Mouse (Mus musculus) hindbrain, embryonic 13.5 days (tissue): ENCODE results near the gene Rassf4. TPM values are rescaled to one million over a fixed set of nuclear protein-coding genes. Genes with fewer than 3 reads are reported as not detected.

Experiments
- ATAC-seq: fragments of 200-750 bp; cut with Nextera tagmentation; 2 replicates; pipeline ENCODE4 v1.8.0; 2017; ENCODE audit warnings: moderate TSS enrichment; ENCODE audit not compliant: low FRiP score
- H3K27ac ChIP-seq: fragments of 300-500 bp; sonication (generic); 2 replicates; pipeline ENCODE4 v1.5.1; 2015; ENCODE audit warnings: inconsistent platforms, mild to moderate bottlenecking, moderate library complexity
- H3K27me3 ChIP-seq: fragments of 300-500 bp; sonication (generic); 2 replicates; pipeline ENCODE4 v1.6.1; 2015; ENCODE audit warnings: mild to moderate bottlenecking, inconsistent platforms
- H3K36me3 ChIP-seq: fragments of 300-500 bp; sonication (generic); 2 replicates; pipeline ENCODE4 v1.6.1; 2015; ENCODE audit warnings: mild to moderate bottlenecking, inconsistent platforms
- H3K4me1 ChIP-seq: fragments of 300-500 bp; sonication (generic); replicated peaks from 2 replicates; pipeline ENCODE4 v1.6.1; 2015; ENCODE audit warnings: inconsistent platforms
- H3K4me2 ChIP-seq: fragments of 300-500 bp; sonication (generic); 2 replicates; pipeline ENCODE4 v1.6.1; 2015; ENCODE audit warnings: inconsistent platforms, mild to moderate bottlenecking, moderate library complexity
- H3K4me3 ChIP-seq: fragments of 300-500 bp; sonication (generic); 2 replicates; pipeline ENCODE4 v1.5.1; 2015; ENCODE audit warnings: mild to moderate bottlenecking, inconsistent platforms
- H3K9ac ChIP-seq: fragments of 300-500 bp; sonication (generic); 2 replicates; pipeline ENCODE4 v1.6.1; 2015; ENCODE audit warnings: mild to moderate bottlenecking, inconsistent platforms
- H3K9me3 ChIP-seq: fragments of 300-500 bp; sonication (generic); 2 replicates; pipeline ENCODE4 v1.6.1; 2016; ENCODE audit warnings: inconsistent platforms
- WGBS: fragments of 180-500 bp; shearing (Covaris S2); methylation state at CpG from one replicate; pipeline ENCODE4 v1.1.7; 2015; 5-methylcytosine and 5-hydroxymethylcytosine counted together
- polyA plus RNA-seq: library from polyadenylated mRNA; unstranded; fragments of >200 nt; fragmentation: Nextera tagmentation; extraction: Ambion mirVana; gene quantifications from 2 replicates; pipeline ENCODE4 v1.2.1, GENCODE M21; 2015

The Rassf4 gene
- polyA plus RNA-seq: 23.0 and 33.3 TPM in 2 replicates

GRCm38 (mm10) chr6:116673471-116674282 is at the start of gene Rassf4:
Rassf4 (minus strand) TSS chr6:116673952.
- ATAC-seq: peak; percentile 90
- H3K4me3 ChIP-seq: peak within 1 kb of the TSS; percentile 63
- under 1% methylated on average over 44 of the region's 44 CpGs for WGBS
- peak within 1 kb of the TSS; percentile 72 for H3K9ac ChIP-seq
- H3K9me3 ChIP-seq: no peaks in the 10 kb centered on the region
- peak within 1 kb of the TSS; percentile 87 for H3K4me2 ChIP-seq
- peak within 1 kb of the TSS; percentile 65 for H3K27ac ChIP-seq
- H3K27me3 ChIP-seq: no peaks in the 10 kb centered on the region
- H3K36me3 ChIP-seq: no peaks in the 10 kb centered on the region
- H3K4me1 ChIP-seq: peaks cover 54% of the 10 kb centered on the region

DNA sequence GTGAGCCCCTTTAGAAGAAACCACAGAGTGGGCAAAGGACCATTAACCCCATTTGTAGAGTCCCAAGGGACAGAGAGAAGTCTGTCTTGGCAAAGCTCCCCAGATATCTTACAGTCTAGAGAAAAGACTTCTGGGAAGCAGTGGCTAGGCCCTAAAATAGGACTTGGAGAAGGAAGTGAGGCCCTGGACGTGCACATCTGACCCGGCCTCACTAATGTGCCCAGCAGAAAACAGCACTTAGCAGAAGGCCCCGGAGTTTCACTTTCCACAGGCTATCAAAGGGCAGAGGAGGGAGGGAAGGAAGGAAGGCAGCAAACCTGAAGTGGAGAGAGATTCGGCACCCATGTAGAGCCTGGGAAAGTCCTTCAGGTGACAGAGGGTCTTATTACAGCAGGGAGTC is 45.2 kb upstream of the Rassf4 start:
- Histone ChIP-seq H3K4me2 (no peak overlapping the region), H3K36me3 (no peaks in the 10 kb centered on the region), H3K4me1 (peaks cover 6% of the 10 kb centered on the region; the same call in 1 of the 2 replicates), H3K27me3 (no peaks in the 10 kb centered on the region), H3K9ac (no peak overlapping the region), H3K4me3 (no peak overlapping the region), H3K9me3 (no peaks in the 10 kb centered on the region), H3K27ac (no peak overlapping the region)
- 93% methylated on average over 4 of the region's 4 CpGs for WGBS
- no peak for ATAC-seq

DNA sequence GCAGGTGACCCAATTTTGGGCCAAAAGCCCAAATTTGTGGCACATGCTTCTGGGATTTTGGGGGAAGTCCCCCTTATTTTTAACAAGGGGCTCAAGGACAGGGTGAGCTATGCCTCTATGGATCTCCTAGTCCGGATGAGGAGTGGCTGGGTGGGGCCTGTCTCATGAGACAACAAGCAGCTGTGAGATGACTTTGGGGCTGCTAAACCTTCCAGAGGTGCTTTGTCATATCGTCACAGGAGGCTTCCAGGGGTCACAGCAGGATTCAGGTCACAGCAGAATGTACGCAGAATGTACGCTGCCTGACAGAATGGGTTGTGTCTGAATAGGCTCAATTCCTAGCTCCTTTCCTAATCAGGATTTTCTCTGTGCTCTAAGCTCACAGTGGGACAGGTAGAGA is 44.6 kb upstream of the Rassf4 start:
- no peak overlapping the region for H3K4me3 ChIP-seq
- no peak for ATAC-seq
- no peaks in the 10 kb centered on the region for H3K9me3 ChIP-seq
- H3K27me3 ChIP-seq: no peaks in the 10 kb centered on the region
- peaks cover 6% of the 10 kb centered on the region; the same call in 1 of the 2 replicates for H3K4me1 ChIP-seq
- H3K27ac ChIP-seq: no peak overlapping the region
- H3K36me3 ChIP-seq: no peaks in the 10 kb centered on the region
- H3K9ac ChIP-seq: no peak overlapping the region
- H3K4me2 ChIP-seq: no peak overlapping the region
- WGBS: 81% methylated on average over 4 of the region's 4 CpGs

GRCm38 (mm10) chr6:116717851-116718250 is 44.1 kb upstream of the Rassf4 start:
- 94% methylated on average over 7 of the region's 7 CpGs for WGBS
- Histone ChIP-seq H3K4me1 (peaks cover 6% of the 10 kb centered on the region; the same call in 1 of the 2 replicates), H3K9me3 (no peaks in the 10 kb centered on the region), H3K27me3 (no peaks in the 10 kb centered on the region), H3K4me2 (no peak overlapping the region), H3K27ac (no peak overlapping the region), H3K9ac (no peak overlapping the region), H3K4me3 (no peak overlapping the region), H3K36me3 (no peaks in the 10 kb centered on the region)
- ATAC-seq: no peak

GRCm38 (mm10) chr6:116716666-116717065 is 42.9 kb upstream of the Rassf4 start, which contains the start of gene Tmem72:
Tmem72 (minus strand) TSS chr6:116716913.
- no peaks in the 10 kb centered on the region for H3K27me3 ChIP-seq
- no peak for ATAC-seq
- no peak within 1 kb of the TSS for H3K4me3 ChIP-seq
- H3K4me2 ChIP-seq: no peak within 1 kb of the TSS
- 77% methylated on average over 8 of the region's 8 CpGs for WGBS
- no peaks in the 10 kb centered on the region for H3K9me3 ChIP-seq
- no peaks in the 10 kb centered on the region for H3K36me3 ChIP-seq
- no peak within 1 kb of the TSS for H3K27ac ChIP-seq
- peaks cover 6% of the 10 kb centered on the region; the same call in 1 of the 2 replicates for H3K4me1 ChIP-seq
- no peak within 1 kb of the TSS for H3K9ac ChIP-seq

- no peak overlapping the region for H3K4me2 ChIP-seq
- ATAC-seq: no peak
- H3K27me3 ChIP-seq: no peaks in the 10 kb centered on the region
- H3K4me3 ChIP-seq: no peak overlapping the region
- H3K36me3 ChIP-seq: no peaks in the 10 kb centered on the region
- H3K27ac ChIP-seq: no peak overlapping the region
- 82% methylated on average over 2 of the region's 2 CpGs for WGBS
- peaks cover 6% of the 10 kb centered on the region; the same call in 1 of the 2 replicates for H3K4me1 ChIP-seq
- H3K9me3 ChIP-seq: no peaks in the 10 kb centered on the region
- H3K9ac ChIP-seq: no peak overlapping the region
Observed at GRCm38 (mm10) chr6:116715166-116715565, 41.4 kb upstream of the Rassf4 start.

GRCm38 (mm10) chr6:116714576-116714975 is 40.8 kb upstream of the Rassf4 start:
- ATAC-seq: no peak
- H3K4me3 ChIP-seq: no peak overlapping the region
- H3K9me3 ChIP-seq: no peaks in the 10 kb centered on the region
- H3K27ac ChIP-seq: no peak overlapping the region
- H3K4me1 ChIP-seq: peaks cover 6% of the 10 kb centered on the region; the same call in 1 of the 2 replicates
- WGBS: 84% methylated on average over 5 of the region's 5 CpGs
- H3K9ac ChIP-seq: no peak overlapping the region
- H3K36me3 ChIP-seq: no peaks in the 10 kb centered on the region
- no peak overlapping the region for H3K4me2 ChIP-seq
- H3K27me3 ChIP-seq: no peaks in the 10 kb centered on the region

DNA sequence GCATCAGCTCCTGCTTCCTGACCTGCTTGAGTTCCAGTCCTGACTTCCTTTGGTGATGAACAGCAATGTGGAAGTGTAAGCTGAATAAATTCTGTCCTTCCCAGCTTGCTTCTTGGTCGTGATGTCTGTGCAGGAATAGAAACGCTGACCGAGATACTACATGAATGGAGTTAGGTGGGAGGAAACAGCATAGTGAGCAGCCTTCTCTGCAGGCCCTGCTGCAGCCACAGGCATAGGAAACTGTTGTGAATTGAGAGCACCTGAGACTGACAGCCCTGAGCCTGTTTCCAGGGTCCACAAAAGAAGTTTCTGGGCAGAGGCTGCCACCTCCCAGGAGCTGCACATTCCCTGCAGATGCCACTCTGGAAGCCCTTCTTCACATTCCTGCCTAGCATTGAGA is 40.2 kb upstream of the Rassf4 start:
- H3K4me1 ChIP-seq: peaks cover 6% of the 10 kb centered on the region; the same call in 1 of the 2 replicates
- no peaks in the 10 kb centered on the region for H3K9me3 ChIP-seq
- no peaks in the 10 kb centered on the region for H3K36me3 ChIP-seq
- no peak overlapping the region for H3K9ac ChIP-seq
- H3K4me3 ChIP-seq: no peak overlapping the region
- no peaks in the 10 kb centered on the region for H3K27me3 ChIP-seq
- WGBS: 94% methylated on average over 3 of the region's 3 CpGs
- H3K27ac ChIP-seq: no peak overlapping the region
- H3K4me2 ChIP-seq: no peak overlapping the region
- ATAC-seq: no peak

- ATAC-seq: no peak
- Histone ChIP-seq H3K4me3 (no peak overlapping the region), H3K27ac (no peak overlapping the region), H3K4me1 (peaks cover 6% of the 10 kb centered on the region; the same call in 1 of the 2 replicates), H3K4me2 (no peak overlapping the region), H3K36me3 (no peaks in the 10 kb centered on the region), H3K27me3 (no peaks in the 10 kb centered on the region), H3K9me3 (no peaks in the 10 kb centered on the region), H3K9ac (no peak overlapping the region)
- WGBS: 82% methylated on average over 3 of the region's 3 CpGs
Observed at GRCm38 (mm10) chr6:116712503-116712902, 38.8 kb upstream of the Rassf4 start.

GRCm38 (mm10) chr6:116712062-116712461 is 38.3 kb upstream of the Rassf4 start:
- Histone ChIP-seq H3K27ac (no peak overlapping the region), H3K27me3 (no peaks in the 10 kb centered on the region), H3K36me3 (no peaks in the 10 kb centered on the region), H3K9me3 (no peaks in the 10 kb centered on the region), H3K9ac (no peak overlapping the region), H3K4me3 (no peak overlapping the region), H3K4me2 (no peak overlapping the region), H3K4me1 (peaks cover 6% of the 10 kb centered on the region; the same call in 1 of the 2 replicates)
- ATAC-seq: no peak
- 40% methylated on average over 5 of the region's 5 CpGs for WGBS

- no peak overlapping the region for H3K4me3 ChIP-seq
- 0 out of 2 replicates have a peak, but pooled peaks cover 3% of the 10 kb centered on the region for H3K4me1 ChIP-seq
- no peaks in the 10 kb centered on the region for H3K27me3 ChIP-seq
- ATAC-seq: no peak
- H3K27ac ChIP-seq: no peak overlapping the region
- 49% methylated on average over 6 of the region's 6 CpGs for WGBS
- no peaks in the 10 kb centered on the region for H3K36me3 ChIP-seq
- no peak overlapping the region for H3K9ac ChIP-seq
- H3K4me2 ChIP-seq: no peak overlapping the region
- H3K9me3 ChIP-seq: no peaks in the 10 kb centered on the region
Observed at GRCm38 (mm10) chr6:116704320-116704719, 30.6 kb upstream of the Rassf4 start.

GRCm38 (mm10) chr6:116700821-116701220 is 27.1 kb upstream of the Rassf4 start:
- Histone ChIP-seq H3K4me2 (no peak overlapping the region), H3K4me3 (no peak overlapping the region), H3K27ac (no peak overlapping the region), H3K4me1 (0 out of 2 replicates have a peak, but pooled peaks cover 3% of the 10 kb centered on the region), H3K27me3 (no peaks in the 10 kb centered on the region), H3K9me3 (no peaks in the 10 kb centered on the region), H3K36me3 (no peaks in the 10 kb centered on the region), H3K9ac (no peak overlapping the region)
- ATAC-seq: no peak
